Mouse (Mus musculus): ENCODE measurements at regions not wholly inside any gene's neighbourhood (a gene's known extent, or its start where the extent isn't known, plus 50 kb on each side); places are given as distances from the start of the nearest gene placed in this dataset.

DNA sequence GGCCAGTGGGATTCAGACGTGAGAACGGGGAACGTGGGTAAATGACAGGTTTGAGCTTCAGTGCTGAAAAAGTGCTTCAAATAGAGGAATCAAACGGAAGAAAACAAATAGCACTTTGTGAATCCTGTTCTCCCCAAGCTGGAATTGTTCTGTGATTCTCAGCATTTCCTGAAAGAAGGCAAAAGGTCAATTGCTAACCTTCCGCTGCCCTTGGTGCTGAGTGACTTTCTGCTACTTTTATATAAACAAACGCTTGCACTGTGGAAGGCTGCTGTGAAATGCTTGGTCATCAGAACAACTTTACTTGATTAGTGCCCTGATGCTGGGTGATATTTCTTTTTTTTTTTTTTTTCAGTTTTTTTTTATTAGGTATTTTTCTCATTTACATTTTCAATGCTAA is 192.3 kb upstream of the Chl1 start:
- no peaks in the 10 kb centered on the region for H3K36me3 ChIP-seq
- no peak overlapping the region for H3K4me3 ChIP-seq (replicated peaks)
- H3K4me2 ChIP-seq = no peak overlapping the region
- no peaks in the 10 kb centered on the region for H3K4me1 ChIP-seq
- H3K27me3 ChIP-seq (replicated peaks) = no peaks in the 10 kb centered on the region
- H3K27ac ChIP-seq = no peak overlapping the region
- 19% methylated on average over 6 of the region's 6 CpGs for WGBS
- H3K9ac ChIP-seq = no peak overlapping the region
- ATAC-seq (ENCODE audit: insufficient read depth, low FRiP score, low read depth) = no peak
- H3K9me3 ChIP-seq = no peaks in the 10 kb centered on the region

DNA sequence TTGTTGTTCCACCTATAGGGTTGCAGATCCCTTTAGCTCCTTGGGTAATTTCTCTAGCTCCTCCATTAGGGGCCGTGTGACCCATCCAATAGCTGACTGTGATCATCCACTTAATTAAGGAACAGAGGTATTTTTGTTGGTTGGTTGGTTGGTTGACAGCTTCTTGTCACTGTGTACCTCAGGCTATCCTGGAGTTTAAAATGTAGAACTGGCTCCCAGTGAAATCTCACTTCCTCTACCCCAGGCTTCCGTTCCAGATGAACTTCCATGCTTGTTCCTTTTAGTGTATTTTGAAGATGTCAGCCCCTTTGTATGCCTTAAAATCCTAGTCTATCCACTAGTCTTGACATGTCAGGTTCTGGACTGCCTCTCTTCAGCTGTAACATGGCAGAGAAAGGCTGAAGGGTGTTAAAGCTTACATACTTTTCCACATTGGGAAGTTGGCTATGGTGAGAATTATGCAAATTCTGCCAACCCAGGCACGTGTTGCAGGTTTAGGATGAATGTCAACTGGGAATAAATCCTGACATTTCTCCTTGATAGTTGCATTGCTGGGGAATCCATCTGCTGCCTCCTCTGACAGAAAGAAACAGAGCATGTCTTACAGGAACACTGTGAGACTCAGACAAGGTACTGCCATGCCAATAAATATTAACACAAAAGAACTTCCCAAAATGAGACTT is 191.6 kb upstream of the Chl1 start:
- H3K4me3 ChIP-seq (replicated peaks) = no peak overlapping the region
- H3K27ac ChIP-seq = no peak overlapping the region
- 67% methylated on average over 3 of the region's 3 CpGs for WGBS
- H3K9ac ChIP-seq = no peak overlapping the region
- ATAC-seq (ENCODE audit: insufficient read depth, low FRiP score, low read depth) = no peak
- no peaks in the 10 kb centered on the region for H3K9me3 ChIP-seq
- no peak overlapping the region for H3K4me2 ChIP-seq
- H3K4me1 ChIP-seq = no peaks in the 10 kb centered on the region
- H3K27me3 ChIP-seq (replicated peaks) = no peaks in the 10 kb centered on the region
- H3K36me3 ChIP-seq = no peaks in the 10 kb centered on the region

DNA sequence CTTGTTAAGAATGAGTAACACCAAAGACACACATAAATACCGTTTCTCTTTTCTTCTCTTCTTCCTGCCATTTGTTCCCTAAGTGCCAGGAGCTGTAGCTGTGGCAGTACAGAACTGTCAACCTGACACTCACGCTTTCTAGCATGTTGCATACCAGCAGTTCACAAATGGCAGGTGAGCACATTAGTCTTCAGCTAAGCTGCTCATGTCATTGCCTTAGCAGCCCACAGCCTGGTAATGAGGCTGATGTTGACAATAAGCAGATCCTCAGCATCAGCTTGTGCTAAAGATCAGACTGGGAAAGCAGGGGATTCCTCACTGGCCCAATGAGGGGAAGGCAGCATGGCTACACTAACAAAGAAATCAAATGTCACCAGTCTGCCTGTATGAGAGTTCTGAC is 190.4 kb upstream of the Chl1 start:
- Histone ChIP-seq H3K4me3 (replicated peaks) (no peak overlapping the region), H3K36me3 (no peaks in the 10 kb centered on the region), H3K9ac (no peak overlapping the region), H3K9me3 (no peaks in the 10 kb centered on the region), H3K4me1 (no peaks in the 10 kb centered on the region), H3K27me3 (replicated peaks) (no peaks in the 10 kb centered on the region), H3K4me2 (no peak overlapping the region), H3K27ac (no peak overlapping the region)
- 42% methylated on average over 2 of the region's 2 CpGs for WGBS
- no peak for ATAC-seq (ENCODE audit: insufficient read depth, low FRiP score, low read depth)

DNA sequence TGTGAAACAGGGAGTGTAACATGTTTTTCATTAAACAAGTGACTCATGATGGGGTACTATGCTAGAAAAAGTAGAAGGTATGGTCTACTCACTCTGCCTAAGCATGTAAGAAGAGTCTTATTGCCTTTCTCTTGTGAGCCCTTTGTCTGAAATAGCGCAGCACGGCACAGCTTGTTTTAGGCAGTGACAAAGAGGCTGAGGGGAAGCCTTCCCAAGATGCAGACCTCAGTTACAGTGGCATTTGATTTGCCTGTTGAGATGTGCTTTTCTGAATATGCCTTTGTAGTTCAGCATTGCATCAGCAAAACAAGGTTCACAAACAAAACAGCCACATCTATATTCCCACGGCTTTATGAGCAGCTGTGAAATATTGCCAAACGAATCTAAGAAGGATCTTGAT is 189.8 kb upstream of the Chl1 start:
- H3K36me3 ChIP-seq = no peaks in the 10 kb centered on the region
- no peak for ATAC-seq (ENCODE audit: insufficient read depth, low FRiP score, low read depth)
- no peak overlapping the region for H3K9ac ChIP-seq
- no peaks in the 10 kb centered on the region for H3K9me3 ChIP-seq
- H3K4me1 ChIP-seq = no peaks in the 10 kb centered on the region
- H3K27me3 ChIP-seq (replicated peaks) = no peaks in the 10 kb centered on the region
- H3K27ac ChIP-seq = no peak overlapping the region
- 47% methylated on average over 4 of the region's 4 CpGs for WGBS
- H3K4me2 ChIP-seq = no peak overlapping the region
- H3K4me3 ChIP-seq (replicated peaks) = no peak overlapping the region

DNA sequence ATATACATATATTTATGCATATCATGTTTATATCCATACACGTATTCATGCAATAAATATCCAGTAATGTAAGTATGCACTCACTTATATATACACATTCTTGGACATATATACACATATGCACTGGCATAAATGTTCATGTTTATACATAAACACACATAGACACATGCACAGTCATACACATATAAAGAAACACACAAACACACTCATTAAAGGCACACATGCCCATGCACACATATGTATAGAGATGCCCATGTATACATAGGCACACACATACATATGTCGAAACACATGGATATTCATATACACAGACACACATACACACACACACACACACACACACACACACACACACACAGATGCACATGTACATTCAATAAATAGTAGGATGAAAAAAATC is 189.3 kb upstream of the Chl1 start:
- H3K4me3 ChIP-seq (replicated peaks) = no peak overlapping the region
- no peaks in the 10 kb centered on the region for H3K4me1 ChIP-seq
- WGBS = 66% methylated on average over 2 of the region's 2 CpGs
- no peaks in the 10 kb centered on the region for H3K27me3 ChIP-seq (replicated peaks)
- no peak overlapping the region for H3K9ac ChIP-seq
- no peak overlapping the region for H3K4me2 ChIP-seq
- H3K9me3 ChIP-seq = no peaks in the 10 kb centered on the region
- no peaks in the 10 kb centered on the region for H3K36me3 ChIP-seq
- no peak overlapping the region for H3K27ac ChIP-seq
- no peak for ATAC-seq (ENCODE audit: insufficient read depth, low FRiP score, low read depth)

DNA sequence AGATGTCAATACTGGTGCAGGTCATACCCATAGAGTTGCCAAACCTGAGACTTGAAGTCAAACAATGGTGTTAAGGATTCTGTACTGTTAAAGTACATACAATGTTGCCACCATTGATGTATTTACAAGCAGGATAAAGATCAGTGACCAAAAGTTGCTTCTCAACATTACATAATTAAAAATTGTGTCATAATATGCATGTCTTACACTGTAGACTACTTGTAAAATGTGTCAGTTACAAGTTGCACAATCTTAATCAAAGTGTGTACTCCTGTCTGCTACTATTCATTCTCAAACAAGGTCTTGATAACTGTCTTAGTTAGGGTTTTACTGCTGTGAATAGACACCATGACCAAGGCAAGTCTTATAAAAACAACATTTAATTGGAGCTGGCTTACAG is 187.9 kb upstream of the Chl1 start:
- Histone ChIP-seq H3K9me3 (no peaks in the 10 kb centered on the region), H3K9ac (no peak overlapping the region), H3K4me2 (no peak overlapping the region), H3K27ac (no peak overlapping the region), H3K27me3 (replicated peaks) (no peaks in the 10 kb centered on the region), H3K36me3 (no peaks in the 10 kb centered on the region), H3K4me3 (replicated peaks) (no peak overlapping the region), H3K4me1 (no peaks in the 10 kb centered on the region)
- ATAC-seq (ENCODE audit: insufficient read depth, low FRiP score, low read depth) = no peak

DNA sequence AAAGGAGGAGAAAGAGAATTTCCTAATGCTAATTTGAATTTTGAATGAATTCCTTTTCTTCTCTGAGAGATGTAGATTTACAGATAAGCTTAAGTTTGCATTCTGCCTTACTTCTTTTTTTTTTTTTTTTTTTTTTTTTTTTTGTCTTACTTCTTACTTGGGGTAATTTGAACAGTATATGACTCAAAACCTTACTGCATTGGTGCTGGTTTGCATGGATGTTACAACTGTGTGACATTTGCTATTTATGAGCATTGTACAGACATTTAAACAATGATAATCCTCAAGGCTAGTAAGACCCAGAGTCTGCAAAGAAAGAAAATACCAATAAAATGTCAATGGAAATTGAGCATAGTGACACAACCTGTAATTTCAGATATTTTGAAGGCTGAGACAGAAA is 174.7 kb upstream of the Chl1 start:
- Histone ChIP-seq H3K4me1 (no peaks in the 10 kb centered on the region), H3K4me2 (no peak overlapping the region), H3K27ac (no peak overlapping the region)

DNA sequence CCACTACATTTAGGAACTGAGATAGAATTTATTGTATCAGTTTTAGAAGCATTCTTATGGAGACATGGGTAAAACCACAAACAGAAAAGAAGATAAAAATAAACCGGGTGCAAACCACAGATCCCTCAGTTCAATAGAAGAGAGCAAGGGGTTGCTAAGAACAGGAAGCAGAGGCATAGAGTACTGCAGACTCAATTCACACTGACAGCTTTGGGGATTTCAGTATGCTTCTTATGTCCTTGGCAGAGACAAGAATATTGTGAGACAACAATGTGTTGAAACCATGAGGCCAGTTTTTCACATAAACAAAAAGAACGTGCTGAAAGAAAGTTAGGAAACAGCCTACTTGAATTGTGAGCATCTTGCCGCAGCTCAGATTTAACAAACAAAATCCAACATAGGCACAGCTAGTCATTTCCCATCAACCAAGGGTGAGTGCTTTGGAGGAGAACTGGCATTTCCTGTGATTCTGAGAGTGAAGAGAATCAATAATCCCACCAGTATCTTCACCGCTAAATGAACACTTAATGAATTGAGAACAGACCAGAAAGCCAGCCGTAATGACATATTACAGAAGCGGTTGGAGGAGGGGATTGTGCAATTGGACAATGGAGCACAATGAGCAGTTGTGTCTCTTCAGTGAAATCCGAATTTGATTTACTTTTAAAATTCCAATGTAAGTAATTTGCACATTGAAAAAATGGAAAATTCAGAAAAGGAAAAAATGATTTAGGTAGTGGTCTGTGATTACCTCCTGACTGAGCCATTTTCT is 170.2 kb upstream of the Chl1 start:
- Histone ChIP-seq H3K4me3 (replicated peaks) (no peak overlapping the region), H3K27ac (no peak overlapping the region), H3K4me1 (no peaks in the 10 kb centered on the region), H3K9ac (no peak overlapping the region), H3K36me3 (no peaks in the 10 kb centered on the region), H3K27me3 (replicated peaks) (no peaks in the 10 kb centered on the region), H3K4me2 (no peak overlapping the region), H3K9me3 (no peaks in the 10 kb centered on the region)
- ATAC-seq (ENCODE audit: insufficient read depth, low FRiP score, low read depth) = no peak
- WGBS = 58% methylated on average over 7 of the region's 7 CpGs

More for the DNA sequence above, 174.7 kb upstream of the Chl1 start:
- no peaks in the 10 kb centered on the region for H3K36me3 ChIP-seq
- ATAC-seq (ENCODE audit: insufficient read depth, low FRiP score, low read depth) = no peak
- H3K9ac ChIP-seq = no peak overlapping the region
- H3K4me3 ChIP-seq (replicated peaks) = no peak overlapping the region
- H3K27me3 ChIP-seq (replicated peaks) = no peaks in the 10 kb centered on the region
- no peaks in the 10 kb centered on the region for H3K9me3 ChIP-seq

DNA sequence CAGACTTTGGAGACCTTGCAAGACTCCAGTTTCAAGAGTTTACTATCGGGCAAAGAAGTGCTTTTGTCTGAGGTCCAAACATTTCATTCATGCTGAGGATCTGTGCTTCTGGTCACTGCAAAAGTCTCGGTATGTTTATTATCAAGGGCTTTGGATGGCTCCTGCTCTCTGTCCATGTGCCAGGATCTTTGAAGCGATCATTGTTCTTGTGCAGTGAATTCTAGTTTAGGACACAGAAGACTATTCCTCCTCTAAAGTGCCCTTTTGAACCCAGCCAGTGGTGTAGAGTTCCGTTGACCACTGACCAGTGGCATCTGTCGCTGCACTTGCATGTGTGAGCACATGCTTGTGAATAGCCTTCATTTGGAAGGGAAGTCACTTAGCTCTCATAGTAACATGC is 166.9 kb upstream of the Chl1 start:
- no peak overlapping the region for H3K27ac ChIP-seq
- no peaks in the 10 kb centered on the region for H3K36me3 ChIP-seq
- no peaks in the 10 kb centered on the region for H3K4me1 ChIP-seq
- no peak for ATAC-seq (ENCODE audit: insufficient read depth, low FRiP score, low read depth)
- no peak overlapping the region for H3K4me2 ChIP-seq
- H3K9ac ChIP-seq = no peak overlapping the region
- H3K9me3 ChIP-seq = no peaks in the 10 kb centered on the region
- H3K27me3 ChIP-seq (replicated peaks) = no peaks in the 10 kb centered on the region
- WGBS = 69% methylated on average over 5 of the region's 5 CpGs
- H3K4me3 ChIP-seq (replicated peaks) = no peak overlapping the region

DNA sequence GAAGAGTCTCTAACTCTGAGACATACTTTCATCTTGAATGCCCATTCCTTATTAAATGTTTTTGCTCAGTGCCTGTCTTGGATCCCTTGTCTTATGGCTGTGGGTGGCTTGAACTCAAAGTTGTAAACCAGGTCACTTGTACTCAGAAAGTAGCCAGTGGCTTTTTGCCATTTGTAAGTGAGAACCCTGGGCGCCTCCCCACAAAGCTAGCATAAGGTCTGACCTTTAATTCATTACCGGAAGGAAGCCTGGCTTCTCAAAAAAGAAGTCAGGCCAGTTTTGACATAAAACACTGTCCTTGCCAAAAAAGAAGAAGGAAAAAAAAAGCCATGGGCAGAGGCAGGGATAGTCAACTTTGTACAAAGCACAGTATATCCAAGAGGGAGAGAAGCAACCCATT is 166.0 kb upstream of the Chl1 start:
- Histone ChIP-seq H3K36me3 (no peaks in the 10 kb centered on the region), H3K9me3 (no peaks in the 10 kb centered on the region), H3K4me3 (replicated peaks) (no peak overlapping the region), H3K4me2 (no peak overlapping the region), H3K4me1 (no peaks in the 10 kb centered on the region), H3K27ac (no peak overlapping the region), H3K27me3 (replicated peaks) (no peaks in the 10 kb centered on the region), H3K9ac (no peak overlapping the region)
- WGBS = 72% methylated on average over 2 of the region's 2 CpGs
- ATAC-seq (ENCODE audit: insufficient read depth, low FRiP score, low read depth) = no peak

DNA sequence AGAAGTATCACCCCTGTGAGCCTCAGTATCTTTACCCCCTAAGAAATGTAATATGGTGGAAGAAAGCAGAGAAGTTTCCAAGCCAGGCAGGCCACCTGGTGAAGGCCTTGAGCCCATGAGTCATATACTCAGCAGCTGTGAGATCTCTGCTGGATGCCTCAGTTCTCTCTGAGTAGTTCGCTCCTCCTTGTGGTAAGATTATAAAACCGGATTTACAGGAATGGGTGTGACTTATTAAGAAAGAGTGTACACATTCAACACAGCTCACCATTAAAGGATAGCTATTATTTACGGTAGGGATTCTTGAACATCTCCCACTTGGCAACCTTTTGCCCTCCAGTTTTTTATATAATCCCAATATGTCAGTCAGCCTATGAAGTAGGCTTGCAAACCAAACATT is 165.2 kb upstream of the Chl1 start:
- peak; percentile 76; the same call in 1 of the 2 replicates for ATAC-seq (ENCODE audit: insufficient read depth, low FRiP score, low read depth)
- Histone ChIP-seq H3K27ac (no peak overlapping the region), H3K27me3 (replicated peaks) (no peaks in the 10 kb centered on the region), H3K9me3 (no peaks in the 10 kb centered on the region), H3K4me2 (no peak overlapping the region), H3K4me1 (no peaks in the 10 kb centered on the region), H3K4me3 (replicated peaks) (no peak overlapping the region), H3K9ac (no peak overlapping the region), H3K36me3 (no peaks in the 10 kb centered on the region)
- WGBS = 44% methylated on average over 3 of the region's 3 CpGs

DNA sequence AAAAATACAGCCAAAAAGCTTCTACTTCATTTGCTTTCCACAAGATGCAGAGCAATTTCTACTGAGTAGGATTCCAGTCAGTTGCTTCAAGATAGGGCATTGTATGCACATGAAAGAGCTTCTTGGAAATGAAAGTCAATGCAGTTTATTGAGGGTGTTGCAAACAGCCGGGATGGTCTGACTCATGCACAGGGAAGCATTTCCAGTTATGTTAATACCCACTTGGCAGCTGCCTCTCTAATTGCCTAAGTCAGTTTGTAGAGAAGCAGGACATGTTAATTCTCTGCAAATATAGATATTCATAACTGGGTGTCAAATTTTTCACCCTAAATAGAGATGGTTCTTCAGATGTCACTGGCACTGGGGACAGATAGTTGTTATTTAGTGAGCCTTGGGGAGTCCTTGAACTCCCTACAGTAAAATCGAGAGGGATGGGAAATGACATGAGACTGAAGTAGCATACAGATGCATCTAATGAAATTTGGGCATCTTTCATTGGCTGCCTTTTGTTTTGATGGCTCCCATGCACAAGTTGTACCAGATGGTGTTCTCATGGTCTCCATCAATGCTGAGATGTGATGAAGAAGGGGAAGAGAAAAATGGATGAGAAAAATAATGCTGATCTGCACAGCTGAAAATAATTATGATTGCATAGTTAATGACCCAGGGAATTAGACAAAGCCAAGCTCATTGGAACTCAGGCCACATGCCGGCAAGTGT is 157.8 kb upstream of the Chl1 start:
- H3K27me3 ChIP-seq (replicated peaks) = no peaks in the 10 kb centered on the region
- H3K9me3 ChIP-seq = no peaks in the 10 kb centered on the region
- no peaks in the 10 kb centered on the region for H3K36me3 ChIP-seq
- no peak overlapping the region for H3K4me2 ChIP-seq
- H3K4me1 ChIP-seq = no peaks in the 10 kb centered on the region
- H3K27ac ChIP-seq = no peak overlapping the region
- WGBS = 75% methylated on average over 3 of the region's 3 CpGs
- ATAC-seq (ENCODE audit: insufficient read depth, low FRiP score, low read depth) = no peak
- H3K4me3 ChIP-seq (replicated peaks) = no peak overlapping the region
- no peak overlapping the region for H3K9ac ChIP-seq

All from stomach, embryonic 15.5 days (tissue).